9 mouse cellular contexts compared by ENCODE assay signal in genomic region chr4:147492117-147492516, GRCm38 (mm10). TPM values are rescaled to one million over a fixed set of nuclear protein-coding genes. Genes with fewer than 3 reads are reported as not detected.
DNase-seq lines count a peak whose midpoint lies in the region; ATAC-seq and TF ChIP-seq lines count a peak whose summit lies in the region.
"Not testable (repeated sequence)": the region's sequence is repeated elsewhere in the genome, so short reads cannot be mapped to it uniquely, and the experiment has no call there.
"Had no signal": no experiment of that assay in that cellular context is flagged by ENCODE, and none has a peak within 500 bp of the region (broad histone marks: within the 10 kb centered on the region; RNA-seq: fewer than 3 reads in every experiment).

TSS of gene Zfp982 (plus strand) at chr4:147492417.

- H3K36me3 ChIP-seq in E14TG2a.4 (ENCODE audit: insufficient read depth, low read length) = not testable (repeated sequence)
- peaks cover 28% of the 10 kb centered on the region for H3K36me3 ChIP-seq in embryonic facial prominence, embryonic 10.5 days (replicated peaks)
- peaks cover 29% of the 10 kb centered on the region for H3K36me3 ChIP-seq in forebrain, embryonic 10.5 days (replicated peaks)
- H3K36me3 ChIP-seq in heart, embryonic 12.5 days = peaks cover 16% of the 10 kb centered on the region
- peaks cover 22% of the 10 kb centered on the region for H3K36me3 ChIP-seq in limb, embryonic 10.5 days

- not testable (repeated sequence) for H3K4me1 ChIP-seq in E14TG2a.4 (replicated peaks; ENCODE audit: low read depth, low read length); embryonic facial prominence, embryonic 10.5 days; forebrain, embryonic 10.5 days; heart, embryonic 12.5 days (replicated peaks); limb, embryonic 10.5 days

- not testable (repeated sequence) for H3K9ac ChIP-seq in heart, embryonic 12.5 days

- not testable (repeated sequence) for H3K4me2 ChIP-seq in heart, embryonic 12.5 days

- not testable (repeated sequence) for H3K27me3 ChIP-seq in E14TG2a.4 (ENCODE audit: insufficient read depth, low read length); embryonic facial prominence, embryonic 10.5 days (replicated peaks; ENCODE audit: low read depth, poor library complexity, severe bottlenecking); forebrain, embryonic 10.5 days (ENCODE audit: poor library complexity, severe bottlenecking); heart, embryonic 12.5 days (replicated peaks); limb, embryonic 10.5 days (ENCODE audit: low read depth, poor library complexity, severe bottlenecking)

- not testable (repeated sequence) for DNase-seq in adrenal gland, adult 18-20 months (ENCODE audit: low spot score in 2 of 2); adrenal gland, postnatal 14 days; adrenal gland, postnatal 4 days (ENCODE audit: low spot score in 2 of 2); embryonic facial prominence, embryonic 10.5 days (ENCODE audit: low spot score); forebrain, embryonic 10.5 days (ENCODE audit: extremely low spot score, low spot score); limb, embryonic 10.5 days (ENCODE audit: low spot score)

- ATAC-seq in heart, embryonic 12.5 days (ENCODE audit: insufficient number of reproducible peaks, low FRiP score) = not testable (repeated sequence)

- 92% methylated on average over 7 of the region's 7 CpGs for WGBS in embryonic facial prominence, embryonic 10.5 days
- WGBS in forebrain, embryonic 10.5 days = 88% methylated on average over 7 of the region's 7 CpGs
- WGBS in heart, embryonic 12.5 days = 68% methylated on average over 7 of the region's 7 CpGs
- 93% methylated on average over 7 of the region's 7 CpGs for WGBS in limb, embryonic 10.5 days

- H3K4me3 ChIP-seq in E14TG2a.4 (replicated peaks; ENCODE audit: low read length) = peak within 1 kb of the TSS; percentile 41; the same call in 1 of the 2 replicates
- not testable (repeated sequence) for H3K4me3 ChIP-seq in embryonic facial prominence, embryonic 10.5 days; forebrain, embryonic 10.5 days; heart, embryonic 12.5 days; limb, embryonic 10.5 days

- not testable (repeated sequence) for TF ChIP-seq CTCF in E14TG2a.4 (conservative IDR thresholded peaks at IDR 0.05; ENCODE audit: low read length)

- not testable (repeated sequence) for H3K27ac ChIP-seq in embryonic facial prominence, embryonic 10.5 days (replicated peaks); forebrain, embryonic 10.5 days; heart, embryonic 12.5 days (ENCODE audit: poor library complexity, severe bottlenecking); limb, embryonic 10.5 days

- H3K9me3 ChIP-seq in E14TG2a.4 (ENCODE audit: low read length) = peaks cover 46% of the 10 kb centered on the region
- peaks cover 60% of the 10 kb centered on the region for H3K9me3 ChIP-seq in embryonic facial prominence, embryonic 10.5 days
- peaks cover 85% of the 10 kb centered on the region for H3K9me3 ChIP-seq in forebrain, embryonic 10.5 days
- H3K9me3 ChIP-seq in heart, embryonic 12.5 days (replicated peaks) = peaks cover 38% of the 10 kb centered on the region
- H3K9me3 ChIP-seq in limb, embryonic 10.5 days (replicated peaks) = peaks cover 18% of the 10 kb centered on the region; the same call in 1 of the 2 replicates

RNA-seq across cellular contexts. Expression of gene Zfp982, which starts in this region (rescaled TPM):
- 10 to 100 TPM; 13.8 to 17.2 TPM for total RNA-seq in adrenal gland, adult 18-20 months (2021)
- total RNA-seq in adrenal gland, postnatal 14 days (2021) = 13.0 and 14.9 TPM in 2 replicates
- total RNA-seq in adrenal gland, postnatal 4 days (2021) = 10 to 100 TPM; 11.1 to 11.5 TPM
- 8.6 and 10.8 TPM in 2 replicates for polyA plus RNA-seq in embryonic facial prominence, embryonic 10.5 days (2016; fragmentation: Nextera tagmentation; extraction: Ambion mirVana)
- polyA plus RNA-seq in forebrain, embryonic 10.5 days (2016; fragmentation: Nextera tagmentation; extraction: Ambion mirVana) = 6.4 and 10.5 TPM in 2 replicates
- polyA plus RNA-seq in heart, embryonic 12.5 days (2016; fragmentation: Nextera tagmentation; extraction: Ambion mirVana) = 10.0 and 11.7 TPM in 2 replicates
- 12.3 and 13.5 TPM in 2 replicates for polyA plus RNA-seq in limb, embryonic 10.5 days (2016; fragmentation: Nextera tagmentation; extraction: Ambion mirVana)
- polyA plus RNA-seq: erythroblast, embryonic 14.5 days had no signal
